Mouse (Mus musculus): ENCODE results near the gene Trpm3. TPM values are rescaled to one million over a fixed set of nuclear protein-coding genes. Genes with fewer than 3 reads are reported as not detected.

Gene Trpm3
- total RNA-seq, 1 experiment from 2014 or later = 1.1 TPM

DNA sequence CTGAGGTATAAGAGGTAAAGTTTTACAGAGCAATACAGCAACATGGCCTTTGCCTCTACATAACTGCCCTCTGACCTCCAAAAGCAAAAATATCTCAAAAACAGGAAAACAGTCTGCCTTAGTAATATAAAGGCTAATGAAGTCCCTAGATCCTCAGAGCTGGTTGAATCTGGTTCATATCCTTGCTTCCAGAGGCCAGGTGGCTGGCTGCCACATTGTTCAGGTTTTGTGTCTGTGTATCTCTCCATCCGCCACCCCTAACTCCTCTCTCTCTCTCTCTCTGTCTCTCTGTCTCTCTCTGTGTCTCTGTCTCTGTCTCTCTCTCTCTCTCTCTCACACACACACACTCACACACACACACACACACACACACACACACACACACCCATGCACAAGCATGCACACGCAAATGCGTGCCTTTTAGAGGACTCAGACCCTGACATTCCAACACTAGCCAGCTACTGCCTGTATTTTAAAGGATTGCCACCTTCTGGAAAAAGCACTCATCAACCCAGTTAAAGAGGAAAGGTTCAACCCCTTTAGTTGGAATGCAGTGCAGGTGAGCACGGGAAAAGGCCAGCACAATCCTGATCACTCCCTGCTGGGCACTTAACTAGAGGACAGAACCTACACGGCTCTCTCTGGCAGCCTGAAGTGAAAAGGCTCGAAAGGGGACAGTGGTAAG, 902.8 kb downstream of the Trpm3 start:
- DNase-seq = no peak

DNA sequence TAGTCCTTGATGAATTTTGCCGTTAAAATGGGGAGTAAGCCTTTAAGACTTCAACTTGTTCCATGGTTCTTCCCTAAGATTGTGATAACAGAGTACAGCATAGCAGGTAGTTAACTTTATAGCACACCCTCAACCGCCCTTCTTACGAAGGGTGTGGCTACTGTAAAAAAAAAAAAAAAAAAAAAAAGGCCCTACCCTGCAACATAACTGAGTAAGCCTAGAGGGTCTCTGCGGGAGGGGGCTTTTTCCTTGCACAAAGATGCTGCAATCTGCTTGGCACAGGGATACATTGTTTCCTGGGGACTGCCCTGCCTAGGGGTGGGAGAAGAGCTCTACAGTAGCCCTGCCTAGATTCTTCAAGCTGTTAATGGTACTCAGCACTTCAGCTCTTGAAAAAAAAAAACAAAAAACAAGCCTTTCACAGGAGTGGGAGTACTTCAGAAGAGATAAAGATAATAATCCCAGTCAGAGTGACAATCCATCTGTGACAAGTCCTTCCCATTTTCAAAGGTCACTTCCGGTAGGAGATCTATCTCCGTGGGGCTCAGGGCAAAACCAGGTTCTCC, 903.4 kb downstream of the Trpm3 start:
- no peak for DNase-seq

- DNase-seq = no peak
Measured at GRCm38 (mm10) chr19:23043699-23044098, 904.9 kb downstream of the Trpm3 start.

Small RNA genes lying within 50 kb of the gene (microRNA-seq; reads per million reads assigned to microRNA genes)
- gene Mir204 = 58.2 to 62.7 reads per million in 2 experiments

Data from adrenal gland, postnatal 14 days (tissue).